Mouse (Mus musculus) activated CD4-positive, CD25-positive, alpha-beta regulatory T cell (primary cell): ENCODE results near the gene Wdfy2. TPM values are rescaled to one million over a fixed set of nuclear protein-coding genes. Genes with fewer than 3 reads are reported as not detected.

Experiments used
- polyA plus RNA-seq, 2 experiments: library from polyadenylated mRNA; unstranded; fragments of 100-300 nt; shearing (Covaris generic); gene quantifications; one replicate each; pipeline ENCODE4 v1.2.1; 2017

Wdfy2 gene
- polyA plus RNA-seq, result 1 to 10 TPM; 4.1 to 8.4 TPM

DNA sequence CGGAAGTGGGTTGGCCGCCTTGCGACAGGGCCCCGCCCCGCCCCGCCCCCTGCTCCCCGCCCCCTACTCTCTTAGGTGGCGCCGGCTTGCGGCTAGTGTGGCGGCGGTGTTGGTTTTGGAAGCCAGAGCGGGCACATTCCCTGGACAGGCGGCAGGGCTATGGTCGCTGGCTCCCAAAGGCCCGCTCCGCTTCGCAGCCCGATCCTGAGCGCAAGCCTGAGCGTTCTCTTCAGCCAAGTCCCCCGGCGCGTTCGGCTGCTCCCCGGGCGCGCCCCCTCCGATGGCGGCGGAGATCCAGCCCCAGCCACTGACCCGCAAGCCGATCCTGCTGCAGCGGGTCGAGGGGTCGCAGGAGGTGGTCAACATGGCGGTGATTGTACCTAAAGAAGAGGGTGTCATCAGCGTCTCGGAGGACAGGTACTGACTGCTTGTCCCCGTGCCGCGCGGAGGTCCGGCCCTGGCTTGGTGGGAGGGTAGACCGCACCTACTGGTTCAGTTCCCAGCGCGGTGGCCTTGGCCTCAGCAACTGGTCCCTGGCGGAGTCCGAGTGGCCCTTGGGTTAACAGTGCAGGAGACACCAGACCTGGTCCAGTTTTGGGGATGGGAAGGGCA lies at the start of gene Wdfy2:
Gene Wdfy2 (plus strand): TSS at position 38 of the 612 bp plus-strand sequence.

DNA sequence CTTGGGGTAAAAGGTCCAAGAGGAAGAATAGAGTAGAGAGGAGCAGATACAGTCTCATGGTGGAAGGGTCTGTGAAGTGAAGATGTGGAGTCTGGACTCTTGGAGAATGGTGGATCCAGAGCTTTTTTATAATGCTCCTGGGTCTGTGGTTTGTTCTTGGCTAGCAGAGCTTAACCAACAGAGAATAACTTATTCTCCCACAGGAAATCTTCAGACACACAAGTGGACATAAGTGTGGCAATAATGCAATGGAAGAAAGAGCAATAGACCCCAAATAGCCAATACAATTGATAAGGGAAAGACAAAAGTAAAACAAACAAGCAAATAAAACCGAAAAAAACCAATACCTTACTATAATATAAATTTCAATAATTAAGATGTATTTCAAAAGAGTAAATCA lies 146.9 kb downstream of the Wdfy2 start, which contains the start of gene Defb48:
Gene Defb48 (minus strand): TSS at position 101 of the 400 bp plus-strand sequence.

DNA sequence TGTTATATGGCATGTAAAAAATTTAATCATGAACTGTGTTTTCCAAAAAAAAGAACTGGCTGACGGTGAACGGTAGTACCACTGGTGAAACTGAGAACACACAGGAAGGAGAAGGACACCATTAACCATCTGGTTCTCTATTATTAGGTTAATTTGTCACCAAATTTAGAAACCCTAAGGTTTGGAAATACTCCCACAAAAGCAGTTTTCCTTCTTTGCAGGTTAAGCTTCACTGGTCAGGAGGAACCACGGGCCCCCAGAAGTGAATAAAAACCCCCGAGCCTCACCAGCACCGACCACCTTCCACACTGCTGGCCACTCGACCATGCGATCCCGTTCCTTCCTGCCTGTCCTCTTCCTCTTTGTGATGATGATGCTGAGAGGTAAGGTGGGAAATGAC lies 160.3 kb downstream of the Wdfy2 start, which contains the start of gene Defb47:
Gene Defb47 (plus strand): TSS at position 301 of the 400 bp plus-strand sequence.

Other genes with a start within 250 kb of the Wdfy2 start
- gene Serpine3, start 174.0 kb upstream of the Wdfy2 start, polyA plus RNA-seq, result not detected
- gene Ints6, start 76.5 kb upstream of the Wdfy2 start, polyA plus RNA-seq, result 10 to 100 TPM; 49.2 to 68.5 TPM
- gene Defb48, start 146.8 kb downstream of the Wdfy2 start, polyA plus RNA-seq, result not detected
- gene Defb47, start 160.4 kb downstream of the Wdfy2 start, polyA plus RNA-seq, result not detected
- gene Defb43, start 174.1 kb downstream of the Wdfy2 start, polyA plus RNA-seq, result not detected
- gene Defb42, start 209.3 kb downstream of the Wdfy2 start, polyA plus RNA-seq, result not detected
- gene Defb30, start 212.3 kb downstream of the Wdfy2 start, polyA plus RNA-seq, result under 1 TPM in 1 of 2 experiments, not detected in 1; 0.41 TPM